Mouse (Mus musculus) midbrain, embryonic 15.5 days (tissue): ENCODE measurements around the gene 4930595D18Rik. TPM values are rescaled to one million over a fixed set of nuclear protein-coding genes. Genes with fewer than 3 reads are reported as not detected.

ENCODE experiments used
- ATAC-seq: fragments of 200-750 bp; cut with Nextera tagmentation; replicated peaks from 2 replicates; pipeline ENCODE4 v1.8.0; 2017; ENCODE audit warnings: moderate TSS enrichment
- H3K27ac ChIP-seq: fragments of 300-500 bp; sonication (generic); 2 replicates; pipeline ENCODE4 v1.5.1; 2015; ENCODE audit warnings: mild to moderate bottlenecking, inconsistent platforms
- H3K27me3 ChIP-seq: fragments of 300-500 bp; sonication (generic); replicated peaks from 2 replicates; pipeline ENCODE4 v1.6.1; 2015; ENCODE audit warnings: inconsistent platforms
- H3K36me3 ChIP-seq: fragments of 300-500 bp; sonication (generic); replicated peaks from 2 replicates; pipeline ENCODE4 v1.6.1; 2015; ENCODE audit warnings: inconsistent platforms
- H3K4me1 ChIP-seq: fragments of 300-500 bp; sonication (generic); 2 replicates; pipeline ENCODE4 v1.6.1; 2015; ENCODE audit warnings: inconsistent platforms
- H3K4me2 ChIP-seq: fragments of 300-500 bp; sonication (generic); 2 replicates; pipeline ENCODE4 v1.6.1; 2015; ENCODE audit warnings: inconsistent platforms, mild to moderate bottlenecking, moderate library complexity
- H3K4me3 ChIP-seq: fragments of 300-500 bp; sonication (generic); 2 replicates; pipeline ENCODE4 v1.5.1; 2015; ENCODE audit warnings: mild to moderate bottlenecking, inconsistent platforms
- H3K9ac ChIP-seq: fragments of 300-500 bp; sonication (generic); 2 replicates; pipeline ENCODE4 v1.6.1; 2015; ENCODE audit warnings: mild to moderate bottlenecking, inconsistent platforms
- H3K9me3 ChIP-seq: fragments of 300-500 bp; sonication (generic); 2 replicates; pipeline ENCODE4 v1.6.1; 2016; ENCODE audit warnings: inconsistent platforms
- WGBS: fragments of 180-500 bp; shearing (Covaris S2); methylation state at CpG from one replicate; pipeline ENCODE4 v1.1.7; 2015; ENCODE audit warnings: mixed read lengths; 5-methylcytosine and 5-hydroxymethylcytosine counted together
- polyA plus RNA-seq: library from polyadenylated mRNA; unstranded; fragments of >200 nt; fragmentation: Nextera tagmentation; extraction: Ambion mirVana; gene quantifications from 2 replicates; pipeline ENCODE4 v1.2.1, GENCODE M21; 2015

Gene 4930595D18Rik
- polyA plus RNA-seq, 1 experiment from 2014 or later = 0.21 TPM

DNA sequence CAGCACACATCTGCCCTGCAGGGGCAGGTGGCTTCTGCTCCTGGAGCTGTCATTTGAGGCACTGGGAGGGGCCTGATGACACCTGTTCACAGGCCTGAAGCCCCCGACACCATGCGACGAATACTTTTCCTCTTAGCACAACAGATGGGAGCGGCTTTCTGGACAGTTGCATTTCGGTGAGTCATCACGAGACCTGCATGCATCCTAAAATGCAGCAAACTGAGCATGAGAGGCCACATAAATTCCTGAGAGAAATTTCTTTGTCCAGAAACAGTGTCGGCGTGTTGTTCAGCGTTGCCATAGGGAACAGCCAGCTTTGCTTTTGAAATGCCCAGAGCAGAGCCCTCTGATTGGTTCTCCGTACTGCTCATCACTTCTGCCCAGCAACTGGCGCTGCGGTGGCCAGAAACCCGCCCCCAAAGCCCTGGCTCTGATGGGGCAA, 20.0 kb downstream of the 4930595D18Rik start:
- peak overlapping the region; percentile 34 for H3K9ac ChIP-seq

DNA sequence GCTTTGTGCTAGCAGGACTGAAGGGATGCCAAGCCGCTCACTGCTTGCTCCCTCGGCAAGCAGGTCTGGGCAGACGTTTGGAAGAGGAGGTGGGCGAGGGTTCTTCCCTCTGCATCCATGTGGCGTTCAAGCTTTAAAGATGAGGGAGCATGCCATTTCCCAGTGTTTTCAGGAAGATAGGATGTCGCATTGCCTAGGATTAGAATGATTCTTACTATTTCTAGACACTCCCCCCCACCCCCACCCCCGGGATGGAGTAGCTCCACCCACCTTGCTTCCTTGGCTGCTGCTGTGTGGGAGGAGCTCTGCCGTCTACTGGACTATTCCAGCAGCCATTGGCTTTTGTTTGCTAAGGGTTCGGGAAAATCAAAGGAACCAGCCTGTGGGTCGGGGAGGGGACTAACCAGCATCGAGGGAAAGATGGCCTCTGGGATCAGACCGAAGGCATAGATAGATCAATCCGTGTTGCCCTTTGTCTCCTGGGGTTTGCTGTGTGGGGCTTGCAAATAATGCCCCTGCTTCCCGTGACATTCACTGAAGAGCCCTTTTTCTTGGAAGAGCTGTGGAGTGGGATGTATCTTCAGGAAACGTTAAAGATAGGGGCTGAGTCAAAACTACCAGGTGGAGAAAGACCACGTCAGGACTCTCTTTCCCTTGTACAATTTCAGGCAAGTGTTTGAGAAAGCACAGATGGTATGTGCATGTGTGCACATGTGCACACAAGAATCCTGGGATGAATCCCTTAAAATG, 21.8 kb downstream of the 4930595D18Rik start:
- 4% methylated on average over 16 of the region's 16 CpGs for WGBS
- peak overlapping the region; percentile 44 for H3K4me2 ChIP-seq
- no peaks in the 10 kb centered on the region for H3K9me3 ChIP-seq
- no peaks in the 10 kb centered on the region for H3K27me3 ChIP-seq
- H3K4me3 ChIP-seq = peak overlapping the region; percentile 29
- no peaks in the 10 kb centered on the region for H3K36me3 ChIP-seq
- peak overlapping the region; percentile 44 for H3K9ac ChIP-seq
- ATAC-seq = peak; percentile 77
- peak overlapping the region; percentile 93 for H3K27ac ChIP-seq
- H3K4me1 ChIP-seq = peaks cover 48% of the 10 kb centered on the region

More for the DNA sequence above, 20.0 kb downstream of the 4930595D18Rik start:
- no peaks in the 10 kb centered on the region for H3K36me3 ChIP-seq
- ATAC-seq = peak; percentile 80
- under 1% methylated on average over 13 of the region's 13 CpGs for WGBS
- H3K27me3 ChIP-seq = no peaks in the 10 kb centered on the region
- H3K4me1 ChIP-seq = peaks cover 64% of the 10 kb centered on the region
- H3K4me3 ChIP-seq = peak overlapping the region; percentile 33
- no peaks in the 10 kb centered on the region for H3K9me3 ChIP-seq
- peak overlapping the region; percentile 89 for H3K27ac ChIP-seq
- H3K4me2 ChIP-seq = peak overlapping the region; percentile 55

DNA sequence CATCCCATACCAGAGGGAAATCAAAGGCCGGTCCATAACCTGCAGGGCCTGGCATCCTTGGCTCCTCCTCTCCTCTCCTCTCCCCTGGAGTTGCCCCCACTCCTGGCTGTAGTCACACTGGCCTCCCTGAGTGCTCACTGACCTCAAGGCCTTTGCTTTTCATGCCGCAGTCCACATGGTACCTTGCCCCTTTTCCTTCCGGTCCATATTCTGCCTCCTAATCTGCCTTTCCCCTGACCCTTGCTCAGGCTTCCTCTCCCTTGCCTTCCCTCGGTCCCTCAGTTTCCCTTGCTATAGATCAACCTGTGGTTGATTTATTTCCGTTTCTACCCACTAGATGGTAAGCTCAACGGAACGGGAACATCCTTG, 22.4 kb downstream of the 4930595D18Rik start:
- peak overlapping the region; percentile 29 for H3K4me3 ChIP-seq
- H3K27ac ChIP-seq = peak overlapping the region; percentile 93
- peaks cover 48% of the 10 kb centered on the region for H3K4me1 ChIP-seq
- 25% methylated on average over 7 of the region's 7 CpGs for WGBS
- H3K27me3 ChIP-seq = no peaks in the 10 kb centered on the region
- H3K4me2 ChIP-seq = peak overlapping the region; percentile 44
- no peaks in the 10 kb centered on the region for H3K36me3 ChIP-seq
- ATAC-seq = 0 out of 2 replicates have a peak, but pooled peaks have one; percentile 5
- peak overlapping the region; percentile 35 for H3K9ac ChIP-seq
- no peaks in the 10 kb centered on the region for H3K9me3 ChIP-seq

GRCm38 (mm10) chr12:111160871-111161270, 23.4 kb downstream of the 4930595D18Rik start:
- Histone ChIP-seq H3K27ac (no peak overlapping the region), H3K9ac (no peak overlapping the region), H3K36me3 (no peaks in the 10 kb centered on the region), H3K4me3 (no peak overlapping the region), H3K9me3 (no peaks in the 10 kb centered on the region), H3K4me2 (no peak overlapping the region), H3K4me1 (peaks cover 47% of the 10 kb centered on the region), H3K27me3 (no peaks in the 10 kb centered on the region)
- WGBS = 92% methylated on average over 10 of the region's 10 CpGs
- no peak for ATAC-seq

DNA sequence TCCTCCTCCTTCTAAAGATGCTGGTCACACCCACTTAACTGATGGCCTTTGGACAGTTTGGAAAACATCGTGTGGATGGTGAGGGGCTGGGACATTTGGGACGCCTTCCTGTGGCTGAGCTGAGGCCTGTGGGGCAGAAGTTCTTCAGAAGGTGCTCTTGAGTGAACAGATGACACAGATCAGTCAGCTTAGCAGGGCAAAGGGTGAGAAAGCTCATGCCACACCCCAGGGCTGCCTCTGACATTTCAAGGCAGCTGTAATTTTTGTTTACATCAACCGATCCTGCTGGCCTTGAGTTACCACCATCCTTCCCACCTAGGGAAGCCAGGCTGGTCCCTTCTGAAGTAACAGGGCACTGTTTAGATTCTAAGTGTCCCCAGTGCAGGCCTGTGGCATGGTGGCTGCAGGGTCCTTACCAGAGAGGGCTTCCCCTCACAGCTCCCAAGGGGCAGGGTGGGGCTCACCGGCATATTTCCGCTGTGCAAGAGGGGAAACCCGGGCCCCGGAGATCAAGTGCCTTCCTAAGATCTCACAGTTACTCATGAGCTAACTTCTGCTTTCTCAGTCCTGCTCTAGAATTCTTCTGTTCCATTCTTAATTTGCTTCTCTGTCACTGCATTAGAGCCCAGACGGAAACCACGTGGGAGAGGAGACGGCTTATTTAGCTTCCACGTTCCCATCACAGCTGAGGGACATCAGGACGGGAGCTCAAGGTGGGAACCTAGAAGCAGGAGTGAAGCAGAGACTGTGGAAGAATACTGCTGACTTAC, 24.4 kb downstream of the 4930595D18Rik start:
- no peak for ATAC-seq
- H3K4me1 ChIP-seq = peaks cover 36% of the 10 kb centered on the region
- H3K4me3 ChIP-seq = no peak overlapping the region
- no peaks in the 10 kb centered on the region for H3K9me3 ChIP-seq
- H3K36me3 ChIP-seq = no peaks in the 10 kb centered on the region
- no peak overlapping the region for H3K27ac ChIP-seq
- H3K4me2 ChIP-seq = no peak overlapping the region
- no peak overlapping the region for H3K9ac ChIP-seq
- H3K27me3 ChIP-seq = no peaks in the 10 kb centered on the region
- WGBS = 71% methylated on average over 12 of the region's 12 CpGs

- ATAC-seq = no peak
- H3K27me3 ChIP-seq = no peaks in the 10 kb centered on the region
- no peak overlapping the region for H3K9ac ChIP-seq
- no peak overlapping the region for H3K4me2 ChIP-seq
- no peaks in the 10 kb centered on the region for H3K9me3 ChIP-seq
- no peak overlapping the region for H3K4me3 ChIP-seq
- H3K36me3 ChIP-seq = no peaks in the 10 kb centered on the region
- WGBS = 83% methylated on average over 1 of the region's 1 CpGs
- H3K27ac ChIP-seq = no peak overlapping the region
- peaks cover 3% of the 10 kb centered on the region; the same call in 1 of the 2 replicates for H3K4me1 ChIP-seq
Observed at GRCm38 (mm10) chr12:111155756-111156155, 28.5 kb downstream of the 4930595D18Rik start.

DNA sequence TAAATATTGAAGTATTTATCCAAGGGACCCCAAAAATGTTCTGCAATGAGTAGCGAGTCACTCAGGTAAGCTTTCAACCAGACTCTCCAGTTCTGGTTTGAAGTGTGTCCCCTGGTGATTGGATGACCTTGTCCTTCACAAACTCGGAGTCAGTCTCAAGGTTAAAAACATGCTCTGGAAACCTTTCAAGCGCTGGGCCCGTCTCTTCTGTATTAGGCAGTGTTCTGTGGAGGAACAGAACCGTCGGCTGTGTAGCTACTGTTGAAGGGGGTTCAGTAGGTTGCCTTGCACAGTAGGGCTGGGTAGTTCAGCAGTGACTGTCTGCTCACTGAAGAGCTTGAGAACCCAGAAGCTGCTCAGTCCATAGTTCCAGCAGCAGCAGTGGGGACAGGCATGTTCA, 29.6 kb downstream of the 4930595D18Rik start:
- no peak overlapping the region for H3K4me2 ChIP-seq
- no peaks in the 10 kb centered on the region for H3K9me3 ChIP-seq
- H3K4me3 ChIP-seq = no peak overlapping the region
- H3K4me1 ChIP-seq = peaks cover 3% of the 10 kb centered on the region; the same call in 1 of the 2 replicates
- H3K36me3 ChIP-seq = no peaks in the 10 kb centered on the region
- 85% methylated on average over 6 of the region's 6 CpGs for WGBS
- H3K27ac ChIP-seq = no peak overlapping the region
- H3K27me3 ChIP-seq = no peaks in the 10 kb centered on the region
- ATAC-seq = no peak
- no peak overlapping the region for H3K9ac ChIP-seq

DNA sequence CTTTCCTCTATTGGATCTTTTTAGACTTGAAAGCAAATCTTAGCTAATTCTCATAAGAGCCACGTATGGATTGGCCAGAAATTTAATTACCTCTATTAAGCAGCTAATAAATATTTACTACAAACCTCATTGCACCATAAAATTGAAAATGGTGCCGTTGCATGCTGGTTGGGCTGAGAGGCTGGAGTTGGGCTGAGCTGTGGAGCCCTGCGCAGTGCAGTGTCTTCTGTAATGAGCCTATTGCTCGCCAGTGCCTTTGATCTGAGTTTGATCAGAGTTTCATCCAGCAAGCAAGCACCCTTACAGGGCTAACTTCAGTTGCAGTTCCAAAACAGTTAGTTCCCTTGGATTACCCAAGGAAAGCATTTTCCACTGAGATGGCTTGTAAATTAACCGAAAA, 30.3 kb downstream of the 4930595D18Rik start:
- Histone ChIP-seq H3K36me3 (no peaks in the 10 kb centered on the region), H3K4me1 (peaks cover 3% of the 10 kb centered on the region; the same call in 1 of the 2 replicates), H3K4me2 (no peak overlapping the region), H3K27ac (no peak overlapping the region), H3K27me3 (no peaks in the 10 kb centered on the region), H3K9ac (no peak overlapping the region), H3K9me3 (no peaks in the 10 kb centered on the region), H3K4me3 (no peak overlapping the region)
- 68% methylated on average over 5 of the region's 5 CpGs for WGBS
- ATAC-seq = no peak

GRCm38 (mm10) chr12:111152981-111153710, 31.1 kb downstream of the 4930595D18Rik start:
- Histone ChIP-seq H3K27me3 (no peaks in the 10 kb centered on the region), H3K27ac (no peak overlapping the region), H3K4me1 (peaks cover 3% of the 10 kb centered on the region; the same call in 1 of the 2 replicates), H3K36me3 (no peaks in the 10 kb centered on the region), H3K4me2 (no peak overlapping the region), H3K9ac (no peak overlapping the region), H3K4me3 (no peak overlapping the region), H3K9me3 (no peaks in the 10 kb centered on the region)
- WGBS = 72% methylated on average over 7 of the region's 7 CpGs
- no peak for ATAC-seq

GRCm38 (mm10) chr12:111152579-111152978, 31.7 kb downstream of the 4930595D18Rik start:
- H3K36me3 ChIP-seq = no peaks in the 10 kb centered on the region
- peaks cover 3% of the 10 kb centered on the region; the same call in 1 of the 2 replicates for H3K4me1 ChIP-seq
- no peak overlapping the region for H3K27ac ChIP-seq
- H3K9me3 ChIP-seq = no peaks in the 10 kb centered on the region
- WGBS = 87% methylated on average over 6 of the region's 6 CpGs
- ATAC-seq = no peak
- H3K4me2 ChIP-seq = no peak overlapping the region
- no peak overlapping the region for H3K4me3 ChIP-seq
- H3K27me3 ChIP-seq = no peaks in the 10 kb centered on the region
- H3K9ac ChIP-seq = no peak overlapping the region

DNA sequence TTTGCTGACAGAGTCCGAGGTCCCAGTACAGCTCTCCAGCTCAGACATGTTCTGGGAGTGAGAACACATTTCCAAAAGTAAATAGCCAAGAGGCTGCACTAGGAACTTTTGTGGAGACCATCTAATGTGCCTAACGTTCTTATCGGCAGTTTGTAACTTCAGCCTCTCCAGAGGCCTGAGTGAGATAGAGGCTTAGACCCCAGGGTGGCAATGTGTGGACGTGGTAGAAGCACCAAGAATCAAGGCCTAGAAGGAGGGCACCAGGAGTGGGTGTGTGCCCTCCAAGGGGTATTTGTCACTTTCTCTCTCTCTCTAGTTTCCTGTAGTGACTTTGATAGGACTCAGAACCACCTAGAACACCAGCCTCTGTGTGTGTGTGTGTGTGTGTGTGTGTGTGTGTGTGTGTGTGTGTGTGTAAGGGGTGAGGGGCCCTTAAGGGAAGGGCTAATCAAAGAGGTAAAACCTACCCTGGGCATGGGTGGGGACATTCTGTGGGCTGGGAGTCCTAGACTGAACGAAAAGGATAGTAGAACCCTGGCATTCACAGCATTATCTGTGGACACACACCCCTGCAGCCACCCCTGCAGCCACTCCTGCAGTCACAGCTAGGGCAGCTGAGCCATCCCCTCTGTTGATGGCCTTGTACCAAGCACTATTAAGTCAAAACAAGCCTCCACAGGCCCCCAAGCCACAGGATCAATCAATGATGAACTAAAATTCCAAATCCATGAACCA, 32.7 kb downstream of the 4930595D18Rik start:
- Histone ChIP-seq H3K9me3 (no peaks in the 10 kb centered on the region), H3K4me1 (peaks cover 3% of the 10 kb centered on the region; the same call in 1 of the 2 replicates), H3K27ac (no peak overlapping the region), H3K4me3 (no peak overlapping the region), H3K27me3 (no peaks in the 10 kb centered on the region), H3K36me3 (no peaks in the 10 kb centered on the region), H3K9ac (no peak overlapping the region), H3K4me2 (no peak overlapping the region)
- WGBS = 91% methylated on average over 5 of the region's 5 CpGs
- ATAC-seq = no peak
